Mouse (Mus musculus) yolk sac, embryonic 10.5 days (tissue): ENCODE data around the gene Slc2a5.

Experiments
- DNase-seq: peaks from one replicate; pipeline ENCODE4 v3.0.0-alpha.2; 2017; ENCODE audit warnings: low spot score

Gene Slc2a5

GRCm38 (mm10) chr4:150140346-150140745, 21.3 kb downstream of the Slc2a5 start:
- no peak for DNase-seq

GRCm38 (mm10) chr4:150144242-150144641, 25.2 kb downstream of the Slc2a5 start:
- no peak for DNase-seq

GRCm38 (mm10) chr4:150146286-150146685, 27.2 kb downstream of the Slc2a5 start:
- peak; percentile 53 for DNase-seq

- DNase-seq: no peak
These were observed 32.0 kb downstream of the Slc2a5 start for GRCm38 (mm10) chr4:150151045-150151444.

- peak; percentile 35 for DNase-seq
These were observed 33.4 kb downstream of the Slc2a5 start for GRCm38 (mm10) chr4:150152483-150152882.

GRCm38 (mm10) chr4:150155301-150155700, 36.2 kb downstream of the Slc2a5 start:
- no peak for DNase-seq

GRCm38 (mm10) chr4:150155731-150156130, 36.6 kb downstream of the Slc2a5 start:
- no peak for DNase-seq

- peak; percentile 81 for DNase-seq
These were observed 38.3 kb downstream of the Slc2a5 start for GRCm38 (mm10) chr4:150157348-150157882.

GRCm38 (mm10) chr4:150159458-150159857, 40.4 kb downstream of the Slc2a5 start:
- no peak for DNase-seq

GRCm38 (mm10) chr4:150162561-150163169, 43.6 kb downstream of the Slc2a5 start:
- DNase-seq: no peak

- DNase-seq: no peak
These were observed 45.8 kb downstream of the Slc2a5 start for GRCm38 (mm10) chr4:150164875-150165274.

GRCm38 (mm10) chr4:150168406-150168805, 49.3 kb downstream of the Slc2a5 start:
- no peak for DNase-seq

- DNase-seq: no peak
These were observed 53.0 kb downstream of the Slc2a5 start for GRCm38 (mm10) chr4:150172107-150172506.

GRCm38 (mm10) chr4:150173281-150173680, 54.2 kb downstream of the Slc2a5 start:
- DNase-seq: peak; percentile 31

GRCm38 (mm10) chr4:150174027-150174426, 54.9 kb downstream of the Slc2a5 start:
- no peak for DNase-seq

GRCm38 (mm10) chr4:150176535-150176934, 57.5 kb downstream of the Slc2a5 start:
- peak; percentile 56 for DNase-seq

- DNase-seq: no peak
These were observed 58.0 kb downstream of the Slc2a5 start for GRCm38 (mm10) chr4:150177122-150177521.

GRCm38 (mm10) chr4:150178131-150178530, 59.0 kb downstream of the Slc2a5 start:
- DNase-seq: no peak

- no peak for DNase-seq
These were observed 62.2 kb downstream of the Slc2a5 start for GRCm38 (mm10) chr4:150181304-150181703.

- DNase-seq: no peak
These were observed 69.2 kb downstream of the Slc2a5 start for GRCm38 (mm10) chr4:150188236-150188635.

- no peak for DNase-seq
These were observed 73.1 kb downstream of the Slc2a5 start for GRCm38 (mm10) chr4:150192199-150192598.
